Mouse (Mus musculus) common myeloid progenitor, adult 5-6 weeks (primary cell): ENCODE measurements around the gene Vps26c. TPM values are rescaled to one million over a fixed set of nuclear protein-coding genes. Genes with fewer than 3 reads are reported as not detected.

Source experiments
- ATAC-seq: replicated peaks from 2 replicates; pipeline ENCODE4 v1.8.0; 2016; ENCODE audit warnings: low read depth, mild to moderate bottlenecking, moderate TSS enrichment, inconsistent platforms; ENCODE audit not compliant: poor library complexity, severe bottlenecking
- total RNA-seq: library from RNA; stranded (forward); fragments of 200-1000, 187-1606 nt; gene quantifications from 2 replicates; pipeline ENCODE4 v1.2.3, GENCODE M21; 2017

Gene Vps26c
- total RNA-seq: 9.3 and 20.8 TPM in 2 replicates

GRCm38 (mm10) chr16:94526344-94527151, at the start of gene Vps26c:
TSS of gene Vps26c (minus strand) at chr16:94526830.
- ATAC-seq: peak; percentile 88

GRCm38 (mm10) chr16:94575757-94576156, 49.1 kb upstream of the Vps26c start:
- ATAC-seq: no peak

- no peak for ATAC-seq
Observed at GRCm38 (mm10) chr16:94574718-94575094, 48.1 kb upstream of the Vps26c start.

- no peak for ATAC-seq
Observed at GRCm38 (mm10) chr16:94574025-94574717, 47.5 kb upstream of the Vps26c start.

GRCm38 (mm10) chr16:94572422-94572821, 45.8 kb upstream of the Vps26c start:
- ATAC-seq: no peak

GRCm38 (mm10) chr16:94571111-94571993, 44.7 kb upstream of the Vps26c start:
- ATAC-seq: no peak

- ATAC-seq: no peak; the same call in 1 of the 2 replicates
Observed at GRCm38 (mm10) chr16:94570361-94571041, 43.9 kb upstream of the Vps26c start.

- ATAC-seq: peak; percentile 91
Observed at GRCm38 (mm10) chr16:94569229-94570176, 42.9 kb upstream of the Vps26c start, which contains the start of gene Dyrk1a. TSS of gene Dyrk1a (plus strand) at chr16:94570010.

- ATAC-seq: peak; percentile 23
Observed at GRCm38 (mm10) chr16:94568335-94569228, 42.0 kb upstream of the Vps26c start.

GRCm38 (mm10) chr16:94567751-94568150, 41.1 kb upstream of the Vps26c start:
- no peak for ATAC-seq

- no peak for ATAC-seq
Observed at GRCm38 (mm10) chr16:94566834-94567585, 40.4 kb upstream of the Vps26c start.

- no peak for ATAC-seq
Observed at GRCm38 (mm10) chr16:94566124-94566523, 39.5 kb upstream of the Vps26c start.

- no peak for ATAC-seq
Observed at GRCm38 (mm10) chr16:94560618-94561017, 34.0 kb upstream of the Vps26c start.

GRCm38 (mm10) chr16:94559782-94560181, 33.2 kb upstream of the Vps26c start:
- 0 out of 2 replicates have a peak, but pooled peaks have one; percentile 2 for ATAC-seq

GRCm38 (mm10) chr16:94559282-94559681, 32.7 kb upstream of the Vps26c start:
- peak; percentile 53 for ATAC-seq

GRCm38 (mm10) chr16:94556228-94556627, 29.6 kb upstream of the Vps26c start:
- ATAC-seq: peak; percentile 68

GRCm38 (mm10) chr16:94555346-94555745, 28.7 kb upstream of the Vps26c start:
- ATAC-seq: no peak
